Mouse (Mus musculus) stomach, postnatal 0 days (tissue): ENCODE data around the gene Oxct1. TPM values are rescaled to one million over a fixed set of nuclear protein-coding genes. Genes with fewer than 3 reads are reported as not detected.

Experiments used
- ATAC-seq: fragments of 200-750 bp; cut with Nextera tagmentation; 2 replicates; pipeline ENCODE4 v1.8.0; 2017; ENCODE audit not compliant: low FRiP score, low TSS enrichment
- DNase-seq: peaks from one replicate; pipeline ENCODE4 v3.0.0-alpha.2; 2016; ENCODE audit warnings: low spot score
- H3K27ac ChIP-seq: fragments of 300-500 bp; sonication (generic); replicated peaks from 2 replicates; pipeline ENCODE4 v1.5.1; 2014; ENCODE audit warnings: mild to moderate bottlenecking, control low read depth
- H3K27me3 ChIP-seq: fragments of 300-500 bp; sonication (generic); 2 replicates; pipeline ENCODE4 v1.6.1; 2014; ENCODE audit warnings: low read length; ENCODE audit not compliant: control insufficient read depth, insufficient read depth
- H3K36me3 ChIP-seq: fragments of 300-500 bp; sonication (generic); 2 replicates; pipeline ENCODE4 v1.6.1; 2014; ENCODE audit warnings: low read length, mixed read lengths; ENCODE audit not compliant: control insufficient read depth, insufficient read depth
- H3K4me1 ChIP-seq: fragments of 300-500 bp; sonication (generic); replicated peaks from 2 replicates; pipeline ENCODE4 v1.6.1; 2014; ENCODE audit warnings: antibody characterized with exemption; ENCODE audit not compliant: control insufficient read depth, insufficient read depth
- H3K4me2 ChIP-seq: fragments of 300-500 bp; sonication (generic); replicated peaks from 2 replicates; pipeline ENCODE4 v1.6.1; 2014; ENCODE audit warnings: low read depth, mild to moderate bottlenecking, control low read depth, moderate library complexity
- H3K4me3 ChIP-seq: fragments of 300-500 bp; sonication (generic); 2 replicates; pipeline ENCODE4 v1.5.1; 2014; ENCODE audit warnings: low read depth, low read length, control low read depth
- H3K9ac ChIP-seq: fragments of 300-500 bp; sonication (generic); 2 replicates; pipeline ENCODE4 v1.6.1; 2014; ENCODE audit warnings: mild to moderate bottlenecking, low read length, control low read depth, mixed read lengths
- H3K9me3 ChIP-seq: fragments of 300-500 bp; sonication (generic); 2 replicates; pipeline ENCODE4 v1.6.1; 2016; ENCODE audit warnings: low read length; ENCODE audit not compliant: control insufficient read depth
- CTCF ChIP-seq: IDR thresholded peaks from 2 replicates; pipeline ENCODE4 v1.5.1; 2016; ENCODE audit warnings: antibody characterized with exemption, low read depth, mild to moderate bottlenecking, moderate library complexity
- EP300 ChIP-seq: optimal IDR thresholded peaks from 2 replicates; pipeline ENCODE3; 2016; ENCODE audit warnings: antibody characterized with exemption
- WGBS: fragments of 180-500 bp; shearing (Covaris S2); extraction: QIAGEN DNeasy Blood & Tissue Kit; methylation state at CpG from one replicate; pipeline ENCODE4 v1.1.7; 2014; 5-methylcytosine and 5-hydroxymethylcytosine counted together
- polyA plus RNA-seq: library from polyadenylated mRNA; unstranded; fragments of >200 nt; fragmentation: Nextera tagmentation; extraction: Ambion mirVana; gene quantifications from 2 replicates; pipeline ENCODE4 v1.2.1, GENCODE M21; 2015

Gene Oxct1
- polyA plus RNA-seq, 1 experiment from 2014 or later = 131 TPM

DNA sequence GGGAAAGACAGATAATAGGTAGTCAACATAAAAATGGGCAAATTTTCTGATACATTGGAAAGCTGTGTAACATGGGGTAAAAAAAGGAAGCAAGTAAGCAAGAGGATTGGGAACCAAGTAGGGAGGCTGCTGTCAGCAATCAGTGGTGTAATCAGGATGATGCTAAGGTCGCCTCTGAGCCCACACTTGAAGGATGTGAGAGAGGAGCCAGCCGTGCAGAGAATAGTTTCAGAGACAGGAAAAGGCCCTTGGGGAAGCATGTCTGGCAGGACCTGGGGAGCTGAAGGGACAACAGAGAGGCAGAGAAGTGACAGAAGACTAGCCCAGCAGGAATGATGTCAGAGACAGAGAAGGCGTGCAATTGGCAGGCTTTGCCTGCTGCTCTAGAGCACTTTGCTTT is 16.2 kb downstream of the Oxct1 start:
- no peaks in the 10 kb centered on the region for H3K27me3 ChIP-seq
- no peak overlapping the region for H3K4me3 ChIP-seq
- peaks cover 5% of the 10 kb centered on the region; the same call in 1 of the 2 replicates for H3K36me3 ChIP-seq
- H3K27ac ChIP-seq = no peak overlapping the region
- H3K4me1 ChIP-seq = no peaks in the 10 kb centered on the region
- TF ChIP-seq EP300 (no peak), CTCF (no peak)
- no peak overlapping the region for H3K4me2 ChIP-seq
- H3K9ac ChIP-seq = no peak overlapping the region
- no peak for DNase-seq
- H3K9me3 ChIP-seq = no peaks in the 10 kb centered on the region
- 87% methylated on average over 3 of the region's 3 CpGs for WGBS
- ATAC-seq = no peak

DNA sequence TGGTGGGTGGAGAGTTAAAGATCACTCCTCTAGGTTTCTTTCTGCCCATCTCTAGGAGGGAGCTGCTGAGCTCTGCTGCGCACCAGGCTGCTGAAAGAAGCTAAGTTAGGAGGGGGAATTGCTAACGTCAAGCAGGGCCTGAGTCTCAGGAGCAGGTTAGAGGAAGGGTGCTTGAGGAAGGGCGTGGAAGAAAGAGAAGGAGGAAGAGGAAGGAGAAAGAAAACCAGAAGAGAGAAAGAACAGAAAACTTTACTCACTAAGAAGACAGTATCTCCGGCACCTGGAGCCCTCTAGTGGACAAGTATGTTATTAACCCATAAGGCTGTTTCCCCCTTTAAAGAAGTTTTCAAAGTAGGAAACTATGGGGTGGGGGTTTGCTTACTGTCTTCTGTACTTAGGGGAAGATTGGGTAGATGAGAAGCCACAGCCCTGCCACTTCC is 16.9 kb downstream of the Oxct1 start:
- ATAC-seq (no peak; the same call in 1 of the 2 replicates), DNase-seq (no peak)
- H3K36me3 ChIP-seq = peaks cover 5% of the 10 kb centered on the region; the same call in 1 of the 2 replicates
- WGBS = 25% methylated on average over 4 of the region's 4 CpGs
- no peak overlapping the region for H3K9ac ChIP-seq
- no peak overlapping the region for H3K4me2 ChIP-seq
- no peaks in the 10 kb centered on the region for H3K9me3 ChIP-seq
- no peaks in the 10 kb centered on the region for H3K4me1 ChIP-seq
- no peak overlapping the region for H3K4me3 ChIP-seq
- TF ChIP-seq CTCF = peak; percentile 79
- no peak for TF ChIP-seq EP300
- no peak overlapping the region for H3K27ac ChIP-seq
- H3K27me3 ChIP-seq = no peaks in the 10 kb centered on the region

DNA sequence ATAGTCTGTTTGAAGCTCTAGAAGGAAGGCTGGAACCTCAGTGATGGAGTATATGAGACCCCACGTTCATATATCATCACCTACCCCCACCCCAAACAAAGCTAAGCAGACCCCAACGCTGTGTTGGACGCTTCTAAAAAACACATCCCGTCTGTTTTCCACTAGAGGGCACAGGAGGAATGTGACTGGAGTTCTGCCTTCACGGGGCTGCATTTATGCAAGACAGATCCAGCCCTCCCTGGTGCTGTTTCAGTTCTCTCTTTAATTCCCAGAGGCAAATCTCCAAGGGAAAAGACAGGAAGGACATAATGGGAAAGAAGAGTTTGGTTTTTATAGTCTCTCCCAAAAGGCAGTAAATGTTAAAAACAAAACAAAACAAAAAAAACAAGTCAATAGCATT is 30.4 kb downstream of the Oxct1 start:
- WGBS = 16% methylated on average over 5 of the region's 5 CpGs
- DNase-seq (no peak), ATAC-seq (no peak)
- Histone ChIP-seq H3K9me3 (no peaks in the 10 kb centered on the region), H3K27ac (no peak overlapping the region), H3K4me2 (no peak overlapping the region), H3K4me3 (no peak overlapping the region), H3K36me3 (peaks cover 17% of the 10 kb centered on the region), H3K27me3 (no peaks in the 10 kb centered on the region), H3K4me1 (no peaks in the 10 kb centered on the region), H3K9ac (no peak overlapping the region)
- TF ChIP-seq CTCF (peak; percentile 80), EP300 (no peak)

DNA sequence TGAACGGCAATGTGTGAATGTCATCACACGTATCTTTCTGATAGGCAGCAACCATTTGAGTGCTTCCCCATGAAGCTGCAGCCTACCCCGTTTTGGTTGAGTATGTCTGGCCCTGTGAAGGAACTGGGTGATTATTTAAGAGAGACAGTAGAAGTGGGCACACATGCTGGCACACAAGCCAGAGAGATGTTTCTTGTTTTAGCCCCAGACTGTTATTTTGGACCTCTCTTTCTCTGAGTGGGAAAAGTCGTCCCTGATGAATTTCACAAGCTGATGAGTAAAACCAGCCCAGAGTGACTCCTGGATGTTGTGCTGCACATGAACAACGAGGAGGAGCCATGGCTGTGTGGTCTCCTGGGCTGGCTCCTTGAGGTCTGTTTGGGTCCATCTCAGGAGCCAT is 37.4 kb downstream of the Oxct1 start:
- 85% methylated on average over 5 of the region's 5 CpGs for WGBS
- ATAC-seq (no peak), DNase-seq (no peak)
- no peak overlapping the region for H3K4me2 ChIP-seq
- H3K27me3 ChIP-seq = no peaks in the 10 kb centered on the region
- H3K27ac ChIP-seq = no peak overlapping the region
- H3K9me3 ChIP-seq = no peaks in the 10 kb centered on the region
- H3K36me3 ChIP-seq = peaks cover 10% of the 10 kb centered on the region
- H3K4me3 ChIP-seq = no peak overlapping the region
- TF ChIP-seq CTCF (no peak), EP300 (no peak)
- H3K4me1 ChIP-seq = no peaks in the 10 kb centered on the region
- no peak overlapping the region for H3K9ac ChIP-seq

DNA sequence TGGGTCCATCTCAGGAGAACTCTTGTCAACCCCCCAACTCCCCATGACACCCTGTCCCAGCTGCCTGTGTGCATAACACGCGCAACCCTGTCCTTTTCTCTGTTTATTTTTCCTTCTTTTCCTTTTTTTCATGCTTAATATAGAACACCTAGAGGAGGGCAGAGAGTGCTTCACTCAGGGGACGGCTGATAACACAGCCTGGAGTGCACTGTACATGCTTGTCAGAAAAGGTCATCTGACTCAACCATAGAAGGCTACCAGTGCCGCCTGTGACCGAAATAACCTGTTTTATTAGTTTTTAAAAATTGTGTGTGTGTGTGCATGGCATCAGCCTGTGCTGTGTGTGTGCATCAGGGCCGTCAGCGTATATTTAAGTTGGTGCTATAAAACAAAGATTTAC is 37.8 kb downstream of the Oxct1 start:
- 81% methylated on average over 7 of the region's 7 CpGs for WGBS
- no peak overlapping the region for H3K4me3 ChIP-seq
- no peak overlapping the region for H3K27ac ChIP-seq
- no peaks in the 10 kb centered on the region for H3K27me3 ChIP-seq
- no peak for TF ChIP-seq EP300
- TF ChIP-seq CTCF = no peak
- DNase-seq (no peak), ATAC-seq (no peak)
- no peak overlapping the region for H3K4me2 ChIP-seq
- no peaks in the 10 kb centered on the region for H3K9me3 ChIP-seq
- peaks cover 9% of the 10 kb centered on the region for H3K36me3 ChIP-seq
- H3K4me1 ChIP-seq = no peaks in the 10 kb centered on the region
- no peak overlapping the region for H3K9ac ChIP-seq

DNA sequence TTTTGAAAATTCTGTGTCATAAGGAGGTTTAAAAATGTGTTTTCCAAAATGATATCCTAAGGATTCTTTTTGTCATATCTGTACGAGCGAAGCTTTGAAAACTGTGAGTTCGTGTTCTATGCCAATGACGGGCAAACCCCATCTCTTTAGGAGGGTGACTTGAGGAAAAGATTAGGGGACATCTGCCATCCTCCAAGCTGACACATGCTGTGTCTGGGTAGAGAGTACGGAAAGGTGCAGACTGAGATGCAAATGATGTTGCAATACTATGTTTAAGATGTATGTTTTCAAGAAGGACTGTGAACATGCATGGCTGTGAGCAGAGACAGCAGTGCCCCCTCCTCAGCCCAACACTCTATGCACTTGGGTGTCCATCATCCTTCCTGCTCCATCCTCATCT is 38.5 kb downstream of the Oxct1 start:
- Histone ChIP-seq H3K4me1 (no peaks in the 10 kb centered on the region), H3K36me3 (peaks cover 4% of the 10 kb centered on the region), H3K27me3 (no peaks in the 10 kb centered on the region), H3K4me3 (no peak overlapping the region), H3K9ac (no peak overlapping the region), H3K9me3 (no peaks in the 10 kb centered on the region), H3K4me2 (no peak overlapping the region), H3K27ac (no peak overlapping the region)
- DNase-seq (no peak), ATAC-seq (no peak)
- no peak for TF ChIP-seq EP300
- TF ChIP-seq CTCF = no peak
- WGBS = 95% methylated on average over 5 of the region's 5 CpGs
